Mouse (Mus musculus) limb, embryonic 15.5 days (tissue): ENCODE measurements around the gene Ftcd. TPM values are rescaled to one million over a fixed set of nuclear protein-coding genes. Genes with fewer than 3 reads are reported as not detected.

Source experiments
- polyA plus RNA-seq: library from polyadenylated mRNA; unstranded; fragments of >200 nt; fragmentation: Nextera tagmentation; extraction: Ambion mirVana; gene quantifications from 2 replicates; pipeline ENCODE4 v1.2.1, GENCODE M21; 2015

Gene Ftcd
- polyA plus RNA-seq, 1 experiment from 2014 or later: 0.12 TPM

Other genes with a start within 250 kb of the Ftcd start
- 13.7 and 14.8 TPM in 2 replicates for gene Dip2a, start 230.4 kb upstream of the Ftcd start, polyA plus RNA-seq
- gene AC141477.1, start 135.2 kb upstream of the Ftcd start, polyA plus RNA-seq: not detected in 2 replicates
- gene Pcnt, start 132.9 kb upstream of the Ftcd start, polyA plus RNA-seq: 14.6 and 14.8 TPM in 2 replicates
- not detected in 2 replicates for gene 2610028H24Rik, start 126.6 kb upstream of the Ftcd start, polyA plus RNA-seq
- 43.9 and 47.9 TPM in 2 replicates for gene Mcm3ap, start 106.7 kb upstream of the Ftcd start, polyA plus RNA-seq
- 5.6 and 5.9 TPM in 2 replicates for gene Ybey, start 106.5 kb upstream of the Ftcd start, polyA plus RNA-seq
- gene Lss, start 44.1 kb upstream of the Ftcd start, polyA plus RNA-seq: 35.1 and 37.7 TPM in 2 replicates
- not detected in 2 replicates for gene Spatc1l, start 13.4 kb upstream of the Ftcd start, polyA plus RNA-seq
- gene Col6a2, start 48.0 kb downstream of the Ftcd start, polyA plus RNA-seq: 369 and 451 TPM in 2 replicates
- 441 and 563 TPM in 2 replicates for gene Col6a1, start 150.5 kb downstream of the Ftcd start, polyA plus RNA-seq